Mouse (Mus musculus) midbrain, embryonic 16.5 days (tissue): ENCODE results near the gene Alk. TPM values are rescaled to one million over a fixed set of nuclear protein-coding genes. Genes with fewer than 3 reads are reported as not detected.

Experiments used
- ATAC-seq: fragments of 200-750 bp; cut with Nextera tagmentation; 2 replicates; pipeline ENCODE4 v1.8.0; 2017; ENCODE audit warnings: moderate TSS enrichment
- H3K27ac ChIP-seq: fragments of 300-500 bp; sonication (generic); 2 replicates; pipeline ENCODE4 v1.5.1; 2014; ENCODE audit warnings: mild to moderate bottlenecking, low read length, mixed read lengths
- H3K27me3 ChIP-seq: fragments of 300-500 bp; sonication (generic); 2 replicates; pipeline ENCODE4 v1.6.1; 2014; ENCODE audit warnings: low read depth, low read length, mixed read lengths; ENCODE audit not compliant: control insufficient read depth, insufficient read depth
- H3K36me3 ChIP-seq: fragments of 300-500 bp; sonication (generic); 2 replicates; pipeline ENCODE4 v1.6.1; 2014; ENCODE audit warnings: mild to moderate bottlenecking, low read length, moderate library complexity, mixed read lengths; ENCODE audit not compliant: control insufficient read depth, insufficient read depth
- H3K4me1 ChIP-seq: fragments of 300-500 bp; sonication (generic); 2 replicates; pipeline ENCODE4 v1.6.1; 2014; ENCODE audit warnings: mild to moderate bottlenecking, low read length, mixed read lengths; ENCODE audit not compliant: control insufficient read depth, insufficient read depth
- H3K4me2 ChIP-seq: fragments of 300-500 bp; sonication (generic); 2 replicates; pipeline ENCODE4 v1.6.1; 2014; ENCODE audit warnings: mild to moderate bottlenecking, low read length, mixed read lengths
- H3K4me3 ChIP-seq: fragments of 300-500 bp; sonication (generic); 2 replicates; pipeline ENCODE4 v1.5.1; 2014; ENCODE audit warnings: low read depth, mild to moderate bottlenecking, low read length, moderate library complexity, mixed read lengths
- H3K9ac ChIP-seq: fragments of 300-500 bp; sonication (generic); 2 replicates; pipeline ENCODE4 v1.6.1; 2014; ENCODE audit warnings: low read depth, low read length, mixed read lengths
- H3K9me3 ChIP-seq: fragments of 300-500 bp; sonication (generic); replicated peaks from 2 replicates; pipeline ENCODE4 v1.6.1; 2014; ENCODE audit warnings: mild to moderate bottlenecking, low read length, mixed read lengths; ENCODE audit not compliant: control insufficient read depth, poor library complexity, severe bottlenecking
- WGBS: fragments of 180-500 bp; shearing (Covaris S2); extraction: QIAGEN DNeasy Blood & Tissue Kit; methylation state at CpG from one replicate; pipeline ENCODE4 v1.1.7; 2014; 5-methylcytosine and 5-hydroxymethylcytosine counted together
- polyA plus RNA-seq: library from polyadenylated mRNA; unstranded; fragments of >200 nt; fragmentation: Nextera tagmentation; extraction: Ambion mirVana; gene quantifications from 2 replicates; pipeline ENCODE4 v1.2.1, GENCODE M21; 2015

Alk gene
- polyA plus RNA-seq, 1 experiment from 2014 or later: 7.6 TPM

GRCm38 (mm10) chr17:72008389-72008788 lies 596.0 kb downstream of the Alk start:
- H3K4me1 ChIP-seq: no peaks in the 10 kb centered on the region
- no peak overlapping the region for H3K4me3 ChIP-seq
- no peak overlapping the region for H3K27ac ChIP-seq
- 83% methylated on average over 5 of the region's 5 CpGs for WGBS
- no peaks in the 10 kb centered on the region for H3K36me3 ChIP-seq
- no peaks in the 10 kb centered on the region for H3K27me3 ChIP-seq
- no peak for ATAC-seq
- no peaks in the 10 kb centered on the region for H3K9me3 ChIP-seq
- no peak overlapping the region for H3K9ac ChIP-seq
- no peak overlapping the region for H3K4me2 ChIP-seq

GRCm38 (mm10) chr17:72005365-72005764 lies 599.1 kb downstream of the Alk start:
- 88% methylated on average over 6 of the region's 6 CpGs for WGBS
- Histone ChIP-seq H3K27ac (no peak overlapping the region), H3K4me1 (no peaks in the 10 kb centered on the region), H3K4me3 (no peak overlapping the region), H3K9me3 (no peaks in the 10 kb centered on the region), H3K36me3 (no peaks in the 10 kb centered on the region), H3K27me3 (no peaks in the 10 kb centered on the region), H3K9ac (no peak overlapping the region), H3K4me2 (no peak overlapping the region)
- ATAC-seq: no peak

- Histone ChIP-seq H3K4me2 (no peak overlapping the region), H3K4me3 (no peak overlapping the region), H3K4me1 (no peaks in the 10 kb centered on the region), H3K27ac (no peak overlapping the region), H3K9me3 (no peaks in the 10 kb centered on the region), H3K9ac (no peak overlapping the region), H3K36me3 (no peaks in the 10 kb centered on the region), H3K27me3 (no peaks in the 10 kb centered on the region)
- no peak for ATAC-seq
- 82% methylated on average over 5 of the region's 5 CpGs for WGBS
Measured at GRCm38 (mm10) chr17:71999527-72000482, 604.6 kb downstream of the Alk start.

DNA sequence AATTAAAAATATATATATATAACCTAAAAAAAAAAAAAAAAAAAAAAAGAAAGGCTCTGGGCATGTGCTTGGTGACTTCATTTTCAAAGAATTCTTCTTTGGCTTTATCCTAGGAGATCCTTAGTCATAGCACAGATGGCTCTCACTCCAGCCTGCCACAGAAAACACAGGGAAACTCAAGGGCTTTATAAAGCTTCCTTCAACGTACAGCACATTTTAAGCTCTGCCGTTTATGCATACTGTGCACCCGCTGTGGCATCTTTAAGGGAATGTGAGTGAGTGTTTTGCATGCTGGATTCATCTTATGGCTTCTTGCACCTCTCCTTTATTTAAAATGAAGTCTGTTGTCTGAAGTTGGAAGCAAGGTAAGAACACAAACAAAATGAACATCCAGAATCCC lies 606.7 kb downstream of the Alk start:
- Histone ChIP-seq H3K36me3 (no peaks in the 10 kb centered on the region), H3K9ac (no peak overlapping the region), H3K4me3 (no peak overlapping the region), H3K27ac (no peak overlapping the region), H3K4me2 (no peak overlapping the region), H3K9me3 (no peaks in the 10 kb centered on the region), H3K4me1 (no peaks in the 10 kb centered on the region), H3K27me3 (no peaks in the 10 kb centered on the region)
- no peak for ATAC-seq
- 56% methylated on average over 3 of the region's 3 CpGs for WGBS

GRCm38 (mm10) chr17:71995539-71995938 lies 608.9 kb downstream of the Alk start:
- Histone ChIP-seq H3K9me3 (no peaks in the 10 kb centered on the region), H3K4me1 (no peaks in the 10 kb centered on the region), H3K36me3 (no peaks in the 10 kb centered on the region), H3K27ac (no peak overlapping the region), H3K27me3 (no peaks in the 10 kb centered on the region), H3K4me2 (no peak overlapping the region), H3K9ac (no peak overlapping the region), H3K4me3 (no peak overlapping the region)
- ATAC-seq: no peak
- WGBS: 89% methylated on average over 3 of the region's 3 CpGs

DNA sequence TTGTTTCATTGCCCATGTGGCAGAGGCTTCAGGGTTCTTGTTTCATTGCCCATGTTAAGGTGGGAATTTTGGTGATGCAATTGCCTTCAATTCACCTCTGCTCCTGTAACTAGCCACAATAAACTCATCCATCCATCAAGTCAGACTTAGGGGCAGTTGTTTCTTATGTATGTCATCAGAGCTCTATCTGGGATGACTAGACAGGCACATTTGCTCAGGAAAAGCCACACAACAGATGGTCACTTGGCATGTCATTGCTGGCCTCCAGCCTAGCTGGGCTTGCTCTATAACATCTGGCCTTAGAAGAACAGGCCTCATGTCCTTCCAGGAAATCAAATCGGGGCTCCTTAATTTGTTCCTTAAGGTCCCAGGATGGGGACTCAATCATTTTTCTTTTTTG lies 610.3 kb downstream of the Alk start:
- Histone ChIP-seq H3K36me3 (no peaks in the 10 kb centered on the region), H3K4me3 (no peak overlapping the region), H3K27ac (no peak overlapping the region), H3K27me3 (no peaks in the 10 kb centered on the region), H3K4me2 (no peak overlapping the region), H3K4me1 (no peaks in the 10 kb centered on the region), H3K9me3 (no peaks in the 10 kb centered on the region), H3K9ac (no peak overlapping the region)
- ATAC-seq: no peak
- WGBS: 87% methylated on average over 1 of the region's 1 CpGs

- H3K4me2 ChIP-seq: no peak overlapping the region
- 98% methylated on average over 2 of the region's 2 CpGs for WGBS
- ATAC-seq: no peak
Measured at GRCm38 (mm10) chr17:71993011-71993410, 611.4 kb downstream of the Alk start.

DNA sequence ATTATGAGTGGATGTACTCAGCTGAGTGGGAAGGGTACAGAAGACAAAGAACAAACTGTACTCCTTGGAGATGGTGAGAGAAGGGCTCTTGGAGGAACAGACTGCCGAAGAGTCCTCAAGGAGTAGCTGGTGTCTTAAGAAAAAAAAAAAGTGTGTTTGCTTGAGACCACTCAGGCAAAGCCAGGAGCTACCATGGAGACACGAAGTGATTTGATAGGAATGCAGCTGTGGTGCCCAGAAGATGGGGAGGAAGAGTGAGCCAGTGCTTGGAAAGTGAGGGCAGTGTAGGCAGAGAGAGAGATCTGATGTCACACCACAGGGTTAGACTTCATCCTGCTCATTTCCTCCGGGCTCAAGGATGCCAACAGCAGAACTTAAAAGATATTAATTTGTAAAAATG lies 613.2 kb downstream of the Alk start:
- Histone ChIP-seq H3K27ac (no peak overlapping the region), H3K4me1 (peaks cover 5% of the 10 kb centered on the region), H3K36me3 (no peaks in the 10 kb centered on the region), H3K9ac (no peak overlapping the region), H3K9me3 (no peaks in the 10 kb centered on the region), H3K27me3 (no peaks in the 10 kb centered on the region), H3K4me3 (no peak overlapping the region), H3K4me2 (no peak overlapping the region)
- ATAC-seq: no peak
- WGBS: 40% methylated on average over 3 of the region's 3 CpGs

More at GRCm38 (mm10) chr17:71993011-71993410, 611.4 kb downstream of the Alk start:
- H3K4me1 ChIP-seq: no peaks in the 10 kb centered on the region
- H3K36me3 ChIP-seq: no peaks in the 10 kb centered on the region
- H3K4me3 ChIP-seq: no peak overlapping the region
- H3K9me3 ChIP-seq: no peaks in the 10 kb centered on the region
- H3K27ac ChIP-seq: no peak overlapping the region
- H3K9ac ChIP-seq: no peak overlapping the region
- H3K27me3 ChIP-seq: no peaks in the 10 kb centered on the region

- 67% methylated on average over 4 of the region's 4 CpGs for WGBS
- Histone ChIP-seq H3K4me3 (no peak overlapping the region), H3K27ac (no peak overlapping the region), H3K27me3 (no peaks in the 10 kb centered on the region), H3K9ac (no peak overlapping the region), H3K4me1 (peaks cover 8% of the 10 kb centered on the region), H3K9me3 (no peaks in the 10 kb centered on the region), H3K36me3 (no peaks in the 10 kb centered on the region), H3K4me2 (no peak overlapping the region)
- no peak for ATAC-seq
Measured at GRCm38 (mm10) chr17:71990176-71990720, 614.2 kb downstream of the Alk start.
